Mouse (Mus musculus) layer of hippocampus, adult 11-12 months (tissue): Measurements from ENCODE around the gene Lmbrd1.
A peak's percentile ranks its signal among the peaks of the same experiment; 100 is the strongest.
"Not testable (repeated sequence)": the region's sequence is repeated elsewhere in the genome, so short reads cannot be mapped to it uniquely, and the experiment has no call there.

Experiments used
- DNase-seq: peaks from one replicate; pipeline ENCODE4 v3.0.0; 2022; ENCODE audit warnings: low spot score

The Lmbrd1 gene

GRCm38 (mm10) chr1:24720209-24720608 lies 41.8 kb downstream of the Lmbrd1 start:
- peak; percentile 2 for DNase-seq

GRCm38 (mm10) chr1:24729784-24730183 lies 51.4 kb downstream of the Lmbrd1 start:
- no peak for DNase-seq

- DNase-seq, result no peak
Observed at GRCm38 (mm10) chr1:24732286-24732685, 53.9 kb downstream of the Lmbrd1 start.

GRCm38 (mm10) chr1:24734866-24735265 lies 56.4 kb downstream of the Lmbrd1 start:
- no peak for DNase-seq

- no peak for DNase-seq
Observed at GRCm38 (mm10) chr1:24740903-24741302, 62.5 kb downstream of the Lmbrd1 start.

GRCm38 (mm10) chr1:24741552-24741951 lies 63.1 kb downstream of the Lmbrd1 start:
- DNase-seq, result no peak

- DNase-seq, result no peak
Observed at GRCm38 (mm10) chr1:24743191-24743924, 64.9 kb downstream of the Lmbrd1 start.

GRCm38 (mm10) chr1:24752715-24753114 lies 74.3 kb downstream of the Lmbrd1 start:
- DNase-seq, result no peak

GRCm38 (mm10) chr1:24758516-24758915 lies 80.1 kb downstream of the Lmbrd1 start:
- DNase-seq, result no peak

GRCm38 (mm10) chr1:24766466-24766865 lies 88.0 kb downstream of the Lmbrd1 start:
- no peak for DNase-seq

- not testable (repeated sequence) for DNase-seq
Observed at GRCm38 (mm10) chr1:24767197-24767596, 88.8 kb downstream of the Lmbrd1 start.

GRCm38 (mm10) chr1:24773642-24774041 lies 95.2 kb downstream of the Lmbrd1 start:
- peak; percentile 16 for DNase-seq

GRCm38 (mm10) chr1:24776576-24776975 lies 98.1 kb downstream of the Lmbrd1 start:
- no peak for DNase-seq

- DNase-seq, result no peak
Observed at GRCm38 (mm10) chr1:24793168-24793567, 114.7 kb downstream of the Lmbrd1 start.

- DNase-seq, result not testable (repeated sequence)
Observed at GRCm38 (mm10) chr1:24807971-24808370, 129.5 kb downstream of the Lmbrd1 start.
